ENCODE assay signal across 9 mouse cellular contexts in the genomic region with DNA sequence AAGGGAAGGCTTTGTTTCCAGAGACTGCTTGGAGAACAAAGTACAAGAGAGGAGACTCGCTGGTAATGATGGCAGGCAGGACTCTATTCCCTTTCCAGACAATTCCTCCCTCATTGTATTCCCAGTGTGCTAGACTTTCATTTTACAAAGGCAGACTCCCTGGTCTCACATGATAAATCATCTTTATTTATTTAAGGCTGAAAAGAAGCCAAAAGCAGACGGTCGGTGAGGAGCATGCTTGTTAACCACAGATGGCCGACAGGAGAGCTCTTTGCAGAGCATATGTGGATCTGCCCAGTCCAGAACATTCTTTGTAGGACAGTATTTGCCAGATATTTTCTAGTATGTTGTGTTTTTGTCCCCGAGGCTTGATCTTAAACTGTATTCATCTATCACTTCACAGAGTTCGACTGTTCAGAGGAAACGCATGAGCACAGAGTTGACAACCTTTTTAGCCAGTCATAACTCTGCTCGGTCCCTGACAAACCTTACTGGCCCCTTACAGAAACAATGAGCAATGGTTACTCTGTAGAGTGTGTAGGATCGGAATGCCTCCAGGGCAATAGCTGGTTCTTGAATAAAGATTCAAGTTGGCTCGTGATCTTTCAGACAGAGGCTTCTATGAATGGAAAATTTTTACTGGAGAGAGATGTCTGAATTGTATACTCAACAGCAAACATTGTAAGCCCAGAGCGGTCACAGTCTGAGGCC. TPM values are rescaled to one million over a fixed set of nuclear protein-coding genes. Genes with fewer than 3 reads are reported as not detected.
DNase-seq lines count a peak whose midpoint lies in the region; ATAC-seq and TF ChIP-seq lines count a peak whose summit lies in the region.
"Had no signal": no experiment of that assay in that cellular context is flagged by ENCODE, and none has a peak within 500 bp of the region (broad histone marks: within the 10 kb centered on the region; RNA-seq: fewer than 3 reads in every experiment).

No protein-coding gene starts in this region.

- no peak overlapping the region for H3K4me2 ChIP-seq in hindbrain, postnatal 0 days (ENCODE audit: low read depth, low read length)
- H3K4me2 ChIP-seq in hindbrain, embryonic 14.5 days (replicated peaks): no peak overlapping the region

- no peak overlapping the region for H3K27ac ChIP-seq in hindbrain, postnatal 0 days
- H3K27ac ChIP-seq in hindbrain, embryonic 14.5 days: no peak overlapping the region
- peak overlapping the region; percentile 31 for H3K27ac ChIP-seq in bone marrow macrophage, adult 2 months (ENCODE audit: insufficient read depth, low read depth, low read length)

- no peaks in the 10 kb centered on the region for H3K36me3 ChIP-seq in hindbrain, postnatal 0 days (ENCODE audit: insufficient read depth, low read length)
- no peaks in the 10 kb centered on the region for H3K36me3 ChIP-seq in hindbrain, embryonic 14.5 days (replicated peaks; ENCODE audit: control insufficient read depth, insufficient read depth)

- no peaks in the 10 kb centered on the region for H3K9me3 ChIP-seq in hindbrain, postnatal 0 days (ENCODE audit: low read length)
- H3K9me3 ChIP-seq in hindbrain, embryonic 14.5 days (ENCODE audit: control insufficient read depth, low read length): no peaks in the 10 kb centered on the region

- H3K27me3 ChIP-seq in hindbrain, postnatal 0 days (ENCODE audit: insufficient read depth, low read length): no peaks in the 10 kb centered on the region
- H3K27me3 ChIP-seq in hindbrain, embryonic 14.5 days (ENCODE audit: control insufficient read depth, insufficient read depth, low read length): no peaks in the 10 kb centered on the region

- no peak for TF ChIP-seq CTCF in hindbrain, postnatal 0 days (IDR thresholded peaks at IDR 0.05; ENCODE audit: low read depth)
- TF ChIP-seq CTCF in bone marrow macrophage, adult 2 months (IDR thresholded peaks at IDR 0.05; ENCODE audit: low read depth, low read length): no peak

- WGBS in hindbrain, postnatal 0 days: 42% methylated on average over 11 of the region's 11 CpGs
- WGBS in hindbrain, embryonic 14.5 days: 53% methylated on average over 11 of the region's 11 CpGs

- no peak overlapping the region for H3K4me3 ChIP-seq in hindbrain, postnatal 0 days (ENCODE audit: low read length)
- H3K4me3 ChIP-seq in hindbrain, embryonic 14.5 days (replicated peaks; ENCODE audit: low read length): no peak overlapping the region
- H3K4me3 ChIP-seq in bone marrow macrophage, adult 2 months (ENCODE audit: insufficient read depth, low read length): no peak overlapping the region

- TF ChIP-seq POLR2A in bone marrow macrophage, adult 2 months (IDR thresholded peaks at IDR 0.05; ENCODE audit: borderline replicate concordance, low read depth, low read length): no peak

- H3K9ac ChIP-seq in hindbrain, postnatal 0 days (replicated peaks; ENCODE audit: low read length): no peak overlapping the region
- H3K9ac ChIP-seq in hindbrain, embryonic 14.5 days: no peak overlapping the region

- no peak for ATAC-seq in hindbrain, postnatal 0 days
- ATAC-seq in hindbrain, embryonic 14.5 days (ENCODE audit: low FRiP score): no peak
- ATAC-seq: inflammation-experienced regulatory T-cells, adult 6 months had no signal

- intact Hi-C loops in left cerebral cortex, postnatal 25 days (cut with DNase I): no loop called here

- DNase-seq in hindbrain, postnatal 0 days (ENCODE audit: low spot score): peak; percentile 6
- no peak for DNase-seq in hindbrain, embryonic 14.5 days (ENCODE audit: low spot score)
- peak; percentile 60 for DNase-seq in 3T3-L1 (ENCODE audit: low read depth, low spot score)
- DNase-seq in lung, postnatal 10 days: peak; percentile 58
- no peak for DNase-seq in left cerebral cortex, postnatal 25 days (ENCODE audit: low spot score in 2 of 2)
- DNase-seq in right cerebral cortex, postnatal 10 days (ENCODE audit: low spot score in 2 of 2): no peak
- DNase-seq: right cerebral cortex, postnatal 14 days had no signal

- no peaks in the 10 kb centered on the region for H3K4me1 ChIP-seq in hindbrain, postnatal 0 days (ENCODE audit: insufficient read depth, low read length)
- H3K4me1 ChIP-seq in hindbrain, embryonic 14.5 days (replicated peaks; ENCODE audit: control insufficient read depth, insufficient read depth, low read length): no peaks in the 10 kb centered on the region; the same call in 1 of the 2 replicates
- H3K4me1 ChIP-seq in bone marrow macrophage, adult 2 months (ENCODE audit: control insufficient read depth, insufficient read depth, low read length): peaks cover 17% of the 10 kb centered on the region

RNA-seq across cellular contexts. Expression of gene Mex3b, which starts 28.0 kb away (rescaled TPM):
- total RNA-seq in hindbrain, postnatal 0 days (2014; rRNA removed): 91.3 and 92.0 TPM in 2 replicates
- polyA plus RNA-seq in hindbrain, postnatal 0 days (2015; fragmentation: Nextera tagmentation; extraction: Ambion mirVana): 14.1 and 15.8 TPM in 2 replicates
- 35.0 and 36.1 TPM in 2 replicates for polyA plus RNA-seq in hindbrain, embryonic 14.5 days (2014; fragmentation: Nextera tagmentation; extraction: Ambion mirVana)
- 6.8 and 7.8 TPM in 2 replicates for polyA plus RNA-seq in bone marrow macrophage, adult 2 months (2012; ENCODE audit: insufficient read depth, insufficient read length, missing spikeins)
- total RNA-seq in left cerebral cortex, postnatal 25 days (2021): 10 to 100 TPM; 23.3 to 29.2 TPM

Comparison
In these comparisons a context has a peak if more than half of its experiments do, and no peak if none do; other contexts are left out.
1. DNase-seq: peak in hindbrain, postnatal 0 days (single experiment), 3T3-L1 (single experiment) and lung, postnatal 10 days (single experiment); none in hindbrain, embryonic 14.5 days (single experiment), left cerebral cortex, postnatal 25 days (0 of 2) and right cerebral cortex, postnatal 10 days (0 of 2).